Mouse (Mus musculus) adrenal gland, postnatal 10 days (tissue): ENCODE measurements around the gene Bglap. TPM values are rescaled to one million over a fixed set of nuclear protein-coding genes. Genes with fewer than 3 reads are reported as not detected.
A peak's percentile ranks its signal among the peaks of the same experiment; 100 is the strongest.
"Not testable (repeated sequence)": the region's sequence is repeated elsewhere in the genome, so short reads cannot be mapped to it uniquely, and the experiment has no call there.

Source experiments
- DNase-seq: peaks from one replicate; pipeline ENCODE4 v3.0.0; 2021; ENCODE audit warnings: mixed read lengths
- long read RNA-seq, 2 experiments: library from polyadenylated mRNA; stranded (forward); transcript quantifications; one replicate each; pipeline ENCODE4 v2.0.0; 2021
- total RNA-seq, 2 experiments: library from RNA; stranded (reverse); gene quantifications; 2 replicates each; pipeline ENCODE4 v1.2.3; 2021

The Bglap gene
- total RNA-seq = 100 to 1,000 TPM in 1 of 2 experiments, 1 to 10 TPM in 1; 1.6 to 106 TPM
- long read RNA-seq, experiment 1, transcript Bglap-201 (4 exons, 440 nt) = major isoform, 76 of 77 reads
- long read RNA-seq, experiment 1, partial matches to known transcripts = 1 of 77 reads
- long read RNA-seq, experiment 1, other reads (novel, unspliced or antisense) = 0 of 77 reads
- long read RNA-seq, experiment 2, transcript Bglap-201 (4 exons, 440 nt) = major isoform, 55 of 58 reads
- long read RNA-seq, experiment 2, partial matches to known transcripts = 2 of 58 reads
- long read RNA-seq, experiment 2, other reads (novel, unspliced or antisense) = 1 of 58 reads

DNA sequence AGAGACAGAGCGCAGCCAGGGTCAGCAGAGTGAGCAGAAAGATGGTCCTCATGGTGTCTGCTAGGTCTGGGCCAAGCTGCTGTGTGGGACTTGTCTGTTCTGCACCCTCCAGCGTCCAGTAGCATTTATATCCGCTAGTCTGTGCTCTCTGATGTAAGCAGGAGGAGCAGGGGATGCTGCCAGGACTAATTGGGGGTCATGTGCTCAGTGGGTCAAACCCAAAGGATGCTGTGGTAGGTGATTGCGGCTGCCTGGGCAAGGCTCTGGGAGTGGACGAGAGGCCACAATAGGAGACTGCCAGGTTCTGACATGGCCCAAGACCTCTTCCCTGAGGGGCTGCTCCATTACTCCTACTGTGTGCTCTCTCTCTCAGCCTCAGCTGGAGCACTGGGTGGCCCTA is at the start of gene Bglap:
TSS of gene Bglap (minus strand) at position 101 of the 400 bp plus-strand sequence.
- no peak for DNase-seq

DNA sequence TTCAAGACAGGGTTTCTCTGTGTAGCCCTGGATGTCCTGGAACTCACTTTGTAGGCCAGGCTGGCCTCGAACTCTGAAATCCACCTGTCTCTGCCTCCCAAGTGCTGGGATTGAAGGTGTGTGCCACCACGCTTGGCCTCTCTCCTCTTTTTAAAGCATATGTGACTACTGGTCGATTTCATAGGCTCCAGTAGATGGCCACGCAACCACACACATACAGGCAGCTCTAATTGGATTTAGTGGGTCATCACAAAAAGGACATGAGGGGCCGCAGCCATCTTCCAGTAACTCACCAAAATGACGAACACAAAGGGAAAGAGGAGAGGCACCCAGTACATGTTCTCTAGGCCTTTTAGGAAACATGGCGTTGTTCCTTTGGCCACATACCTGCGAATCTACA is 44.4 kb upstream of the Bglap start:
- DNase-seq = not testable (repeated sequence)

DNA sequence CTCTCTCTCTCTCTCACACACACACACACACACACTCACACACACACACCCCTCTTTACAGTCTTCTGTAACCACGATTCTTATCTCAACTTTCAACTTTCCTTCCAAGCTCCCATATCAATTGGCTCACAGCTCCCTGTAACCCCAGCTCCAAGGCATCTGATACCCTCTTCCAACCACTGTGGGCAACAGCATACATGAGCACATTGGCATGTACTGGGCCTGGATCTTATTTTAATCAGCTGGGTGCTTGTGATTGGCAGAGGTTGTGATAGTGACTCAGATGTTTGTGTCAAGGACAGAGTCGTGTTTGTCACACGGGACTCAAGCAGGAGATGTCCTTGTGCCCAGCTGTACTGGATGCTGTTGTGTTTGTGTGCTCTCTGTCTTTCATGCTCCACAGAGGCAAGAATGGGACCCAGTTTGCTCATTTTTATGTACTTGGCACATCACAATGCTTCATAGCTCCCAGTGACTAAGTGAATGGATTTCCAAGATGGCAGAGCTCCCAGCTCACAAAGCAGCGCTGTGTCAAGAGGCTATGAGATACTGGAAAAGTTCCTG is 43.2 kb upstream of the Bglap start:
- no peak for DNase-seq

DNA sequence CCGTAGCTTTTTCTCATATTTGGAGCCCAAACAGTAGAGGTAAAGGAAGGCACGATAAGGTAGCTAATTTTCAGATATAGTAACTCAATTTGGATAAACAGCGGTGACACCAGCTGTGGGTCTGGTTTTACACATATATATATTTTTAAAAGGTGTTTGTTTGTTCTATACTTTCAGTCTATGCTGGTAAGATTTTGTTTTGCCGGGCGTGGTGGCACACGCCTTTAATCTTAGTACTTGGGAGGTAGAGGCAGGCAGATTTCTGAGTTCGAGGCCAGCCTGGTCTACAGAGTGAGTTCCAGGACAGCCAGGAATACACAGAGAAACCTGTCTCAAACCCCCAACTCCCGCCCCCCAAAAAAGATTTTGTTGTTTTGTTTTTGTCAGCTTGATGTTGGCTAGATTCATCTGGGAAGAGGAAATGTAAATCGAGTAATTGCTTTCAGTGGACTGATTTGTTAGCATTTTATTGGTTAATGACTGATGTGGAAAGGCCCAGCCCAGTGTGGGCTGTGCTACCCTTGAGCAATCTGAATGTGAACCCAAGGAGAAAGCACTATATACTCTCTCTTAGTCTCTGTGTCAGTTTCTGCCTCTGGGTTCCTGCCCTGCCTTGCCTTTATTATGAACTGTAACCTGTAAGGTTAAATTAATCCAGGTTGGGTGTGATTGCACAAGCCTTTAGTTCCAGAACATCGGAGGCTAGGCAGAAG is 41.6 kb upstream of the Bglap start:
- no peak for DNase-seq

DNA sequence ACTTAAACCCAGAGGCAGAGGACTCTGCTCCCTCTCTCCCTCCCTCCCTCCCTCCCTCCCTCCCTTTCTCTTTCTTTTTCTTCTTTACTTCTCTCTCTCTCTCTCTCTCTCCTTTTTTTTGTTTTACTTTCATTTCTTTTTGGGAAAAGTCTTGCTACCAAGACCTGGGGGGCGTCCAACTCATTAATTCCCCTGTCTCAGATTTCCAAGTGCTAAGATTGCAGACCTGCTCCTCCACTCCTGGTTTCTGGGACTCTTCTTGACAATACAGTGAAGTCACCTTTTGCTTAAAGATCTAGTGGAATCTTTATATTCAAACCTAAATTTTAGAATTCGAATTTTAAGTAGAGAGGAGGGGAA is 41.0 kb upstream of the Bglap start:
- no peak for DNase-seq

DNA sequence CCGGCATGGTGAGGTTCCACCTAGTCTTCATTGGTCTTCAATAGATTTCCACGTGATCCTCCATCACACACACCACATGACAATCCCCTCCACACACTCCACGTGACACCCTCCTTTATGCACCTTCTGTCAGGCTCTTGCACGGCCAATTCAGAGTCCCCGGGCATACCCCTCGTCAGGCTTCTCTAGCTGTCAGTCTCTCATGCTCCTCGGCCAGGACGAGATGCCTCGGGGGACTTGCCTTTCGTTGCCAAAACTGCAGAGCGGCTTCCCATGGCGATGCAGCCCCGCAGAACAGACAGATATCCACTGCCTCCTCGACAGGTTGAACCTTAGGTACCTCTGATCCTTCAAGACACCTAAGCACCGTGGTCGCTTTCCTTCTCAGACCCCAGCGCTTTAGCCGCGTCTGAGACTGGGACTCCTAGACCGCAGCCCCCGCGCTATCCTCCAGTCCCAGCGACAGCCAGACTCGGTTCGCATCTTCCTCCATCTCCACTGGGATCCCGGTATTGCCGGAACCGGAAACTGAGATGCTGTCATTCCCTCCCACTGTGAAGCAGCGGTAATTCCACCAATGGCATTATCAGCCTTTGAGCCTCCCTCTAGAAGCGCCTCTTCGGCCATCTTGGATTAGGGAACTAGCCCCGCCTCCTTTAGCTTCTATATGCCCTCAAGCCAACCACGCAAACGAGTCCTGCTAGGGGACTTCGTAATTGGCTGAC is 40.5 kb upstream of the Bglap start, which contains the start of gene Slc25a44:
TSS of gene Slc25a44 (minus strand) at position 535 of the 725 bp plus-strand sequence.
- DNase-seq = peak; percentile 95

DNA sequence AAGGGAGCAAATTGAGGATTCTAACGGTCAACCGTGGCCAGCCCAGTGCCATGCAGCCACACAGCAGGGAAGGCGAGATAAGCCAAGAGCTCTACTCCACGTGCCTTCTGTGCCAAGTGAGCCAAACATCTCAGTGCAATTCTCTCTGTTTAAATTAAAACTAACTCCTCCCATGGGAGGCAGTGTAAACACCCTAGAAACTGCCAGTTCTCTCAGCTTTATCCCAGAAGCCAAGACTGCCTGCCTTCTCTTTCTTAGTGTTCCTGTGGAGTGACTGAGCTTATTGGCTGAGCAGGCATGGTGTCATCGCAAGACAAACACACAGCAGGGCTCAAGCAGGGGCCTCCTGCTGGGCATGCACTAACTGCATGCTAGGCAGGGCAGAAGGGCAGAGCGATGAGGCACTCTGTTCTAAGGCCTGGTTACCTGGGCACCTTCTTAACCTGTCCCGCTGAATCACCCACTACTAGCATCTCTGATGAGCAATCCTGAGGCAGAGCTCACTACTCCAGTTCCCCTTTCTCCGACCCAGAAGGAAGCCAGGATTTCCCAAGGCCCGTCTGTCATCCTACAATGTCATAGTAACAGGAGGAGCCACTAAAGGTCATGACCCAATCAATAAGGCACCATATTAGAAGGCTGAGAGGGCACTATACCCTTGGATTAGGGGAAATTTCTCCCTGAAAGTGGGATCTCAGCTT is 37.9 kb upstream of the Bglap start:
- DNase-seq = no peak

DNA sequence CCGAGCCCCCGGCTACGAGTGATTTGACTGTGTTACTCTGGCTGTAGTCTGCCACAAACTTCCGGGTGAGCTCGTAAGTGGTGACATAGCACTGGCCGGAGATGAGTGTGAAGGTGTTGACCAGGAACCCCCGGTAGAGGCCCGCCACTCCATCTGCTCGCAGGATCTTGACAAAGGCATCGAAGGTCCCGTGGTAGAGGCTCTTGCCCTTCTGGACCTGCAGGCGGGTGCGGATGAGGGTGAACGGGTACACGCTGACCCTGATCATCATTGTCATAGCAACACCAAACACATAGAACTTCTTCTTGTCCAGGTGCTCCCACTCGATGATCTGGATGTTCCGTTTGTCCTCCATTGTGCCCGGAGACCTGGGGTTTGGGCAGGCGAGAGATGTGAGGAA is 36.5 kb upstream of the Bglap start:
- no peak for DNase-seq

DNA sequence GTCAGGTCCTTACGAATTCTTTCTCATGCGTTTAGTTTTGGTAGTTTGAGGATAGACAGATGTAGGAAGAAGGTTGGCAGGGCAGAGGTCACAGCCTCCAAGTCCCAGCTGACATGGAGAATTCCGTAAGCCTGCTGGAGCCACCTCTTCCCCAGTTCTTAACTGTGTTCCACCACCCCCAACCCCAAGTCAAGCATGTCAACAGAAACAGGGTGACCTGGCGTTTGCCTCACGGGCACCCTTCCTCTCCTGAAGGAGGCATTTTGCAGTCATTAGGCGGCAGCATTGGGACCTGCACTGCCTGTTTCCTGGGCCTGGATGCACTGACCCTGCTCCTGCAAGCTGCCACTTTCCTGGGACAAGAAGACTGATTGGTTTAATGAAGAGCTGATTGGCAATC is 33.8 kb upstream of the Bglap start:
- peak; percentile 61 for DNase-seq

DNA sequence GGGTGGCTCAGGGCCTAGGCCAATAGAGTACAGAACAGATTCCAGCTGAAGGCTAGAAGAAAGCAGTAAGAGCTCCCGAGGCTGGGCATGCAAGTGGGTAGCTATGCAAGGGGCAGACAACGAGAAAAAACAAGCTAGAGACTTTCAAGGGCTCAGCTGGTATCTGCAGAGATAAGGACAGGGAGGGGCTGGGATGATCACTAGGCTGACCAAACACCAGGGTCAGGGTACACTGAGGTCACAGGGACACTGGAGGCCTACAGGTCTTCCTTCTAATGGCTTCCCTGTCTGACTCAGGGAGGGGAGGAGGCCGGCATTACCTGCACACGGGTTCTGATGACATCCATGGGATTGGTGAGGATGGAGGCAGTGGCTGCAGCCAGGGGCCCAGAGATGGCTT is 31.4 kb upstream of the Bglap start:
- no peak for DNase-seq

DNA sequence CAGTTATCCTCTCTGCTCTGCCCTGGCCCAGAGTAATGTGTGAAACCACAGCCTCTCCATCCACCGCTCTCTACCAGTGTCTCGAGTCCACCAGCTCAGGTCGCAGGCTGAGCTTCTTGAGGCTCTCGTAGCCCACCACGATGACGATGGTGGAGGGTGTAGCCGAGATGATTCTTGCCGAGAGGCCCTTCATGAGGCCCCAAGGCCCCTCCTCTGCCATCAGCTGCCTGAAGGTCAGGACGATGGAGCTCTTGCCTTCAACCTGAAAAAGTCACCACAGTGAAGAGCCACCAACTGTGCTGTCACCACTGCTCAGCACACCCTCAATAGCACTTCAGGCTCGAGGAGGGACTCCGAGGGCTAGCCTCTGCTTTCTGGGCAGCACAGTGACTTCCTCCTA is 28.4 kb upstream of the Bglap start:
- DNase-seq = no peak

DNA sequence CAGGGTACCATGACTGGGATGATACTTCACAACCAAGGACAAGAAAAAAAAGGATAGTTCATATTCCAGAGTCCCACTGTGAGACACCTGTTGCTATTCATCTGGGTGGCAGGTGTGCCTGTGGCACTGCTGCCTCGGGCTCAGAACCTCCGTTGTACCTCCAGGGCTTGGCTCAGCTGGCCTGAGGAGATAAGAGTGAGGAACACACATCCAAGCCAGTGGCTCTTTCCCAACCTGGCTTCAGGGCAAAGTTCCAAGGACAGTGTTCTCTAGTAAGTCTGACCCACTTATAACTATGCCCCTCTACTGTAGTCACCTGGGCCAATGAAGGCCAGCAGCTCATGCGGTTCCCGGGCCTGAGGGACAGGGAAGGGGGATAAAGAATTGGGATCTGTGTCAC is 27.4 kb upstream of the Bglap start:
- DNase-seq = peak; percentile 66

DNA sequence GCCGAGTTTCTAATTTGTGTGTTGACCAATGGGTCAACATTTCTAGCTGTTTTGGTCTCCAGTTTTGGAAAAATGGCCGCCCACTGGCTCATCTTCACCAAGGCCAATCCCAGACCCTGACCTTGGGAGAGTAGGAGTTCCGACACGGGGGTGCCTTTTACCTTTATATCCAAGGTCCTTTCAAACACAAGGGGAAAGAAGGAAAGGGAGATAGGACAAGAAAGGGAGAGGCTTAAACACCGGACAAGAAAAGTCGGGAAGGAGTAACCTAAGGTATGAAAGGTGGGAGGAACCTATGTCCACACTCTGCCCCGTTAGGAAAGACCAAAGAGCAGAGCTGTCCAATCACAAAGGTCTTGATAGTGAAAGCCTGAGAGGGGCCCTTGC is 26.4 kb upstream of the Bglap start:
- no peak for DNase-seq

DNA sequence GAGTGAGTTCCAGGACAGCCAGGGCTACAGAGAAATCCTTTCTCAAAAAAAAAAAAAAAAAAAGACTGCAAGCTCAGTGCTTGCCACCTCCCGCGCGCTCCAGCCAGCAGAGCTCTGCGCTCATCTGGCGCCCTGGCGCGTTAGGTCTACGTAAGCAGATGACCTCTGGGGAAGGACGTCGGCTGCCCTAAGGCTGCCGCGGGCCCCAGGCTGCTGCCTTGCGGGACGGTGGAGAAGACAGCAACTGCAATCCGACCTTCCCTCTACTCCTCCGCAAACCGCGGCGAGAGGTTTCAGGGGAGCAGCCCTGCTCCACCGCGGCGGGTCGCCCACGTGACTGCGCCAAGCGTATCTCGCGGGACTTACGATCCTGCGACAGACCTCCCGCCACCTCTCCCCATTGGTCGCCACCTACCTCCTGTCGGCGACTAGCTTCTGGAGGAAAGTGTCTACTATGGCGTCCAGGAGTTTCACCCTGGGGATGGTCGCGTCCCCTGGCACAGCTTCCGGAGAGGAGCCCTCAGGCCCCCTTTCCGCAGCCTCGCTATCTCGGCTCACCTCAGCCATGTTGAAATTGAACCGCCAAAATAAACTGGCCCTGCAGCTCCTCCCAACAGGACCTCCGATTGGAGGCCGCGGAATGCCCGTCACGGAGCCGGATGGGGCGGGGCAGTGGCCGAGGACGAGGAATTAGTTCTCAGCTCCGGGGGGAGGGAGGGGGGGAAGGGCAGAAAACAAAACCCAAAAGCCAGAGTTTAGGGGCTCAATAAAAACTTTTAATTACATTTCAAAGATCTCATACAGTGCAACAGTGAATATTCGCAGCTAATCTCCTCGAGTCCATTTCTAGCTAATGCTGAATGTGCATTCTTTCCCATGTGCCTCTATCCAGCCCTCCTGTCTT is 25.7 kb upstream of the Bglap start, which contains the start of gene Pmf1:
TSS of gene Pmf1 (minus strand) at position 591 of the 904 bp plus-strand sequence.
- peak; percentile 96 for DNase-seq

DNA sequence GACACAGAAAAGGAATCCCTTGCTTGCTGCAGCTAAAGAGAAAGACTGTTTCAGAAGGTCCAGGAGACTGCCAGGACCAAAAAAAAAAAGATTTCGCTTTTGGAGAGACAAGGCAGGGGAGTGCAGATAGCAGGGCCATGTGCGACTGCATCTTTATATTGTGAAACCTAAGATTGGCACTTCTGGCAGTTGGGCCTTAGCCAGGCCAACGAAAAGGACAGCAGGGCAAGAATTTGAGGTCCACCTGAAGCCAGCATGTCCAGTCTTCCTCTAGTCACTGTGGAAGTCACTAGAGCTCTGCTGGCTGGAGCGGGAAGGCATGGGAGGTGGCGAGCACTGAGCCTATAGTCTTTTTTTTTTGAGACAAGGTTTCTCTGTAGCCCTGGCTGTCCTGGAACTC is 24.7 kb upstream of the Bglap start:
- peak; percentile 50 for DNase-seq

DNA sequence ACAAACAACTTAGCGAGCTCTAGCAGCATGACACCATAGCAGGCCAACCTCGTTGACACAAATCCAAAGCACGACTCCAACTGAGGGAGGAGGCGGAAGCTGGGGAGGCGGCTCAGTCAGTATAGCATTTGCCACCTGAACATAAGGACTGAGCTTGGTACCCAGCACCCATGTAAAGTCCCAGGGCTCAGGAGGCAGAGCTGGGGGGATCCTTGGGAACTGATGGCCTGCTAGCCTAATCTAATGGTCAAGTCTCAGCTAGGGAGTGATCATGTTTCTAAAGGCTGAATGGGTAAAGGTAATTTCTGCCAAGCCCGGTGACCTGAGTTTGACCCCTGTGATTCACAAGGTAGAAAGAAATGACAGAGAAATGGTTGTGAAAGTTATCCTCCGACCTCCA is 23.3 kb upstream of the Bglap start:
- DNase-seq = no peak

DNA sequence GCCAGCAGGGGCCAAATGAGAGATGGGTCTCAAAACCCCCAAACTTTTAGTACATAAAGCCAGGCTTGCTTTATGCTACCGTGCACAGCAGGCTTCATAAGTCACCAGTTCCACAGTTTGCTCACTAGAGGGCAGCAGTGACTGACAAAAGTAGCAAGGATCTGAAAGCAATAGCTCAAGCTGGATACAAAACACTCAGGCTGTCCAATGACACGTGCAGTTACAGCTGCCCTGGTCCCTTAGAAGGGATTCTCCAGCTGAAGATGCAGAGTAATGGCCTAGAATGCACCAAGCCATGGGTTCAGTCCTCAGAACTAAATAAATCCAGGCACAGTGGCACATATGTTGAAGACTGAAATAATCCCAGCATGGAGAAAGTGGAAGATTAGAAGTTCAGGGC is 22.8 kb upstream of the Bglap start:
- peak; percentile 73 for DNase-seq

DNA sequence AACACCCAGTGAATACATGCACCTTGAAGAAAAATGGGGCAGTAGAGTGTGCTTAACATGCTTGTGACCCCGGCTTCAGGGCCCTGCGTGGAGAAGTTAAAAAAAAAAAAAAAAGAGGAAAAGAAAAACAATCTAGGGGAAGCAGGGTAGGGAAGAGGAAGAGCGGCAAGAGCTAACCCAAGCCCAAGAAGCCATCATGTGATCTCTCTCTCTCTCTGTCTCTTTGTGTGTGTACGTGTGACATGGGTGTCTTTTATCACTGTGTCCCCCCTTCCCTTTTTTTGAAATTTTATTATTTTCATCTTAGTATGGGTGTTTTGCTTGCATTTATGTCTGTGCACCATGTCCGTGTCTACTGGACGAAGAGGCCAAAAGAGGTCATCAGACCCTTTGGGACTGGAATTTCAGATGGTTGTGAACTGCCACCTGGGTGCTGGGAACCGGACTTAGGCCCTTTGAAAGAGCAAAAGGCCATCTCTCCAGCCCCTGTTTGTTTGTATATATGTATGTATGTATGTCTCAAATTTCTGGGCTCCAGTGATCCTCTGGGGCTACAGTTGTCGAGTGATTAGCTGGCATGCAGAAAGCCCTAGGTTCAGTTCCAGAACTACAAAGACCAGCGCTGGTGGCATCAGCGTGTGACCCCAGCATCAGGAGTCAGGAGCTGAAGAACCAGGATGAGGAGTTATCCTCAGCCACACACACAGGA is 19.4 kb upstream of the Bglap start:
- DNase-seq = no peak

DNA sequence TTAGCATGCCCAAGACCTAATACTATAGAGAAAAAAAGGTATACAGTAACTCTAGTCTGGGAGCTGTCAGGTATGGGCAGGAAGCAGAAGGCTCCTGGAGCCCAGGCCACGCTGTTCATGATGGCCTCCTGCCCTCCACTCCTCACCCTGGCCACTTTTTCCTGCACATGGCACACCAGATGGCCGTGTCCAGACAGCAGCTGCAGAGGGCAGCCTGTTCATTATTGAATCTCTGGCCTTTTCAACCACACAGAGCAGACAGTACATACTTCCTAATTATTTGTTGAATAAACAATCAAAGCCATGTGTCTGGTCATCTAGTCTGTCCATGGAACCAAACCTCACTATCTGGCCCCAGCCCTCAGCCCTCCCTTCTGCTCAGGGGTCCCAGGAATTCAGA is 14.4 kb upstream of the Bglap start:
- no peak for DNase-seq

DNA sequence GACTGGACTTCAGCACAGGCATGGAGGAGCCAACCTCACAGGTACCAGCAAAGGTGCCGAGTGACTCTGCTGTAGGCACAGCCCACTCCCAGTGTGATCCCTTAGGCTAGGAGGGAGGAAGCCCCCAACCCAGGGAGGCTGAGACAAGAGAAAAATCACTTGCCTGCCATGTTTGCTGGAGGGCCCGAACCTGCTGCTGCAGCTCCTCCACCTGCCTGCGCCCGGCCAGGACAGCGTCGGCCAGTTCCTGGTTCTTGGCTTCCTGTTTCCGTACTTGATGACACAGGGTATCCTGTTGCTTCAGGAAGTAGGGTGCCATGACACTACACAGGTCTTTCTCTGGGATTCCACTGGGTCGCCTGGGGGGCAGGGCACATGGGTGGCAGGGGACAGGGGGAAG is 11.5 kb upstream of the Bglap start:
- DNase-seq = no peak

DNA sequence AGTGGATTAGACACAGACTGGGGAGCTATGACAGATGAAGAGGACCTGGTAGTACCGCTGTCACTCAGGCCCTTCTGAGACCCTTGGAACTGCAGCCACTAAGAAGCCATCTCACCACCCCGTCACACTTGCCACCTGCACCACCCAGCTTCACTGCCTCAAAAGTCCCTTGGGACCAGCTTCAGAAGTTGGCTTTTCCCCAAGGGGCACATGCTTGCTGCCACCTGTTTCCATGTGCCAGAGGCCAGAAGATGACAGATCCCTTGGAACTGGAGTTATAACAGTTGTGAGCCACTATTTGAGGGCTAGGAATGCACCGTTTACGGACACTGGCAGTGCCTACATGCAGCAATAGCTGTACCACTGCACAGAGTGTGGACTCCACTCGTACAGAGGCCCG is 11.0 kb upstream of the Bglap start:
- no peak for DNase-seq
